11 mouse cellular contexts compared by ENCODE assay signal in genomic region chr12:8935349-8935748, GRCm38 (mm10). TPM values are rescaled to one million over a fixed set of nuclear protein-coding genes. Genes with fewer than 3 reads are reported as not detected.
DNase-seq lines count a peak whose midpoint lies in the region; ATAC-seq lines count a peak whose summit lies in the region.
"Had no signal": no experiment of that assay in that cellular context is flagged by ENCODE, and none has a peak within 500 bp of the region (broad histone marks: within the 10 kb centered on the region; RNA-seq: fewer than 3 reads in every experiment).

No protein-coding gene starts in this region.

- peak; percentile 36 for DNase-seq in heart, adult 8-10 months (ENCODE audit: low spot score)
- DNase-seq in heart, postnatal 25 days (ENCODE audit: low spot score): no peak
- peak; percentile 93 for DNase-seq in NIH3T3 (ENCODE audit: low read depth)
- DNase-seq in kidney, postnatal 10 days: peak; percentile 82
- DNase-seq in thymus, postnatal 10 days (ENCODE audit: low spot score in 2 of 2): no peak
- DNase-seq in frontal cortex, adult 2 months (ENCODE audit: extremely low spot score in 1 of 2, low spot score in 1 of 2): no peak

- H3K4me3 ChIP-seq in heart, embryonic 13.5 days: no peak overlapping the region
- H3K4me3 ChIP-seq in forebrain, embryonic 12.5 days (replicated peaks): no peak overlapping the region
- H3K4me3 ChIP-seq: limb, embryonic 12.5 days had no signal

- no peak overlapping the region for H3K9ac ChIP-seq in heart, embryonic 13.5 days
- H3K9ac ChIP-seq in forebrain, embryonic 12.5 days: no peak overlapping the region
- H3K9ac ChIP-seq: limb, embryonic 12.5 days had no signal

- no peaks in the 10 kb centered on the region for H3K9me3 ChIP-seq in heart, embryonic 13.5 days
- no peaks in the 10 kb centered on the region for H3K9me3 ChIP-seq in forebrain, embryonic 12.5 days
- H3K9me3 ChIP-seq: limb, embryonic 12.5 days had no signal

- peaks cover 75% of the 10 kb centered on the region for H3K36me3 ChIP-seq in heart, embryonic 13.5 days
- H3K36me3 ChIP-seq in forebrain, embryonic 12.5 days (replicated peaks): peaks cover 59% of the 10 kb centered on the region

- WGBS in heart, embryonic 13.5 days: 53% methylated on average over 5 of the region's 5 CpGs
- 88% methylated on average over 5 of the region's 5 CpGs for WGBS in forebrain, embryonic 12.5 days

- ATAC-seq in heart, embryonic 13.5 days (ENCODE audit: extremely low read depth, insufficient number of reproducible peaks, low FRiP score, low TSS enrichment): no peak
- no peak for ATAC-seq in forebrain, embryonic 12.5 days (ENCODE audit: low FRiP score)

- no peak overlapping the region for H3K4me2 ChIP-seq in heart, embryonic 13.5 days
- no peak overlapping the region for H3K4me2 ChIP-seq in forebrain, embryonic 12.5 days
- H3K4me2 ChIP-seq: limb, embryonic 12.5 days; midbrain, embryonic 11.5 days had no signal

- peak overlapping the region; percentile 58 for H3K27ac ChIP-seq in heart, embryonic 13.5 days (replicated peaks)
- no peak overlapping the region for H3K27ac ChIP-seq in forebrain, embryonic 12.5 days
- H3K27ac ChIP-seq: limb, embryonic 12.5 days had no signal

- intact Hi-C loops in heart, postnatal 25 days (cut with DNase I): no loop called here

- peaks cover 35% of the 10 kb centered on the region for H3K4me1 ChIP-seq in heart, embryonic 13.5 days
- no peaks in the 10 kb centered on the region for H3K4me1 ChIP-seq in forebrain, embryonic 12.5 days
- H3K4me1 ChIP-seq: limb, embryonic 12.5 days had no signal

- H3K27me3 ChIP-seq in heart, embryonic 13.5 days (replicated peaks): no peaks in the 10 kb centered on the region
- no peaks in the 10 kb centered on the region for H3K27me3 ChIP-seq in forebrain, embryonic 12.5 days
- H3K27me3 ChIP-seq: limb, embryonic 12.5 days had no signal

RNA-seq across cellular contexts. Expression of gene Matn3, which starts 12.4 kb away (rescaled TPM):
- total RNA-seq in heart, adult 8-10 months (2022): not detected
- not detected for total RNA-seq in heart, postnatal 25 days (2021)
- polyA plus RNA-seq in heart, embryonic 13.5 days (2015; fragmentation: Nextera tagmentation; extraction: Ambion mirVana): 0.19 and 0.32 TPM in 2 replicates
- 0.54 and 0.58 TPM in 2 replicates for polyA plus RNA-seq in forebrain, embryonic 12.5 days (2016; fragmentation: Nextera tagmentation; extraction: Ambion mirVana)
- 0.08 TPM in 2 replicates for polyA plus RNA-seq in frontal cortex, adult 2 months (2012; rRNA removed)
- total RNA-seq: layer of hippocampus, adult 18-20 months had no signal

RNA-seq across cellular contexts. Expression of gene Laptm4a, which starts 13.9 kb away (rescaled TPM):
- 100 to 1,000 TPM; 393 to 413 (median 400) TPM for total RNA-seq in heart, adult 8-10 months (2022)
- 100 to 1,000 TPM; 332 to 350 TPM for total RNA-seq in heart, postnatal 25 days (2021)
- 245 and 277 TPM in 2 replicates for polyA plus RNA-seq in heart, embryonic 13.5 days (2015; fragmentation: Nextera tagmentation; extraction: Ambion mirVana)
- 212 and 215 TPM in 2 replicates for polyA plus RNA-seq in forebrain, embryonic 12.5 days (2016; fragmentation: Nextera tagmentation; extraction: Ambion mirVana)
- polyA plus RNA-seq in frontal cortex, adult 2 months (2012; rRNA removed): 229 and 243 TPM in 2 replicates

RNA-seq across cellular contexts. Expression of gene Wdr35, which starts 38.3 kb away (rescaled TPM):
- 10 to 100 TPM; 10.8 to 12.8 (median 11.6) TPM for total RNA-seq in heart, adult 8-10 months (2022)
- total RNA-seq in heart, postnatal 25 days (2021): 10 to 100 TPM; 12.6 to 12.9 TPM
- polyA plus RNA-seq in heart, embryonic 13.5 days (2015; fragmentation: Nextera tagmentation; extraction: Ambion mirVana): 12.1 and 13.2 TPM in 2 replicates
- 27.8 and 28.4 TPM in 2 replicates for polyA plus RNA-seq in forebrain, embryonic 12.5 days (2016; fragmentation: Nextera tagmentation; extraction: Ambion mirVana)
- polyA plus RNA-seq in frontal cortex, adult 2 months (2012; rRNA removed): 19.1 and 23.5 TPM in 2 replicates

Comparison
In these comparisons a context has a peak if more than half of its experiments do, and no peak if none do; other contexts are left out.
1. DNase-seq: peak in heart, adult 8-10 months (single experiment), NIH3T3 (single experiment) and kidney, postnatal 10 days (single experiment); none in heart, postnatal 25 days (single experiment), thymus, postnatal 10 days (0 of 2) and frontal cortex, adult 2 months (0 of 2).